Mouse (Mus musculus) stomach, postnatal 0 days (tissue): ENCODE measurements around the gene Sema4b.

ENCODE experiments used
- CTCF ChIP-seq: IDR thresholded peaks from 2 replicates; pipeline ENCODE4 v1.5.1; 2016; ENCODE audit warnings: antibody characterized with exemption, low read depth, mild to moderate bottlenecking, moderate library complexity
- EP300 ChIP-seq: optimal IDR thresholded peaks from 2 replicates; pipeline ENCODE3; 2016; ENCODE audit warnings: antibody characterized with exemption

- TF ChIP-seq EP300 (no peak), CTCF (no peak)
Observed at GRCm38 (mm10) chr7:80264606-80265005, 78.0 kb downstream of the Sema4b start.
